Mouse (Mus musculus) stomach, postnatal 0 days (tissue): ENCODE data around the gene Ralb. TPM values are rescaled to one million over a fixed set of nuclear protein-coding genes. Genes with fewer than 3 reads are reported as not detected.

Source experiments
- ATAC-seq: fragments of 200-750 bp; cut with Nextera tagmentation; 2 replicates; pipeline ENCODE4 v1.8.0; 2017; ENCODE audit not compliant: low FRiP score, low TSS enrichment
- DNase-seq: peaks from one replicate; pipeline ENCODE4 v3.0.0-alpha.2; 2016; ENCODE audit warnings: low spot score
- H3K27ac ChIP-seq: fragments of 300-500 bp; sonication (generic); replicated peaks from 2 replicates; pipeline ENCODE4 v1.5.1; 2014; ENCODE audit warnings: mild to moderate bottlenecking, control low read depth
- H3K27me3 ChIP-seq: fragments of 300-500 bp; sonication (generic); 2 replicates; pipeline ENCODE4 v1.6.1; 2014; ENCODE audit warnings: low read length; ENCODE audit not compliant: control insufficient read depth, insufficient read depth
- H3K36me3 ChIP-seq: fragments of 300-500 bp; sonication (generic); 2 replicates; pipeline ENCODE4 v1.6.1; 2014; ENCODE audit warnings: low read length, mixed read lengths; ENCODE audit not compliant: control insufficient read depth, insufficient read depth
- H3K4me1 ChIP-seq: fragments of 300-500 bp; sonication (generic); replicated peaks from 2 replicates; pipeline ENCODE4 v1.6.1; 2014; ENCODE audit warnings: antibody characterized with exemption; ENCODE audit not compliant: control insufficient read depth, insufficient read depth
- H3K4me2 ChIP-seq: fragments of 300-500 bp; sonication (generic); replicated peaks from 2 replicates; pipeline ENCODE4 v1.6.1; 2014; ENCODE audit warnings: low read depth, mild to moderate bottlenecking, control low read depth, moderate library complexity
- H3K4me3 ChIP-seq: fragments of 300-500 bp; sonication (generic); 2 replicates; pipeline ENCODE4 v1.5.1; 2014; ENCODE audit warnings: low read depth, low read length, control low read depth
- H3K9ac ChIP-seq: fragments of 300-500 bp; sonication (generic); 2 replicates; pipeline ENCODE4 v1.6.1; 2014; ENCODE audit warnings: mild to moderate bottlenecking, low read length, control low read depth, mixed read lengths
- H3K9me3 ChIP-seq: fragments of 300-500 bp; sonication (generic); 2 replicates; pipeline ENCODE4 v1.6.1; 2016; ENCODE audit warnings: low read length; ENCODE audit not compliant: control insufficient read depth
- CTCF ChIP-seq: IDR thresholded peaks from 2 replicates; pipeline ENCODE4 v1.5.1; 2016; ENCODE audit warnings: antibody characterized with exemption, low read depth, mild to moderate bottlenecking, moderate library complexity
- EP300 ChIP-seq: optimal IDR thresholded peaks from 2 replicates; pipeline ENCODE3; 2016; ENCODE audit warnings: antibody characterized with exemption
- WGBS: fragments of 180-500 bp; shearing (Covaris S2); extraction: QIAGEN DNeasy Blood & Tissue Kit; methylation state at CpG from one replicate; pipeline ENCODE4 v1.1.7; 2014; 5-methylcytosine and 5-hydroxymethylcytosine counted together
- polyA plus RNA-seq: library from polyadenylated mRNA; unstranded; fragments of >200 nt; fragmentation: Nextera tagmentation; extraction: Ambion mirVana; gene quantifications from 2 replicates; pipeline ENCODE4 v1.2.1, GENCODE M21; 2015

Ralb gene
- polyA plus RNA-seq, 1 experiment from 2014 or later, result 102 TPM

DNA sequence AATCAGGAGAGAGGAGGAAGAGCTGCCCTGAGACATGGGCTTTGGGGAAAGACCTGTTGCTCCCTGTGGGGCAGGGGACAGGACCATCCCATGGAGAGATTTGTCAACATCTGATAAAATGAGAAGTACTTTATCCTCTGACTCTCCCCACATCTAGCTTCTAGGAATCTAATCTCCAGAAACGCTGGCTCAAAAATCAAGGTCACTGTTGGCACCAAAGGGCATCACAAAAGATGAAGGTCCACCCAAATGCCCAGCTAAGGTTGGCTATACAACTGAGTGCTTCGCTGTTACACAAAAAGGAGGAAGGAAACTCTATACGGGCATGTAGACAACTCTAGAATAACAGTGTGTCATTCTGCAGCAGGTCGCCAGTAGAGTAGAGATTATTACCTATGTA, 25.0 kb downstream of the Ralb start:
- no peak overlapping the region for H3K4me2 ChIP-seq
- H3K27me3 ChIP-seq, result no peaks in the 10 kb centered on the region
- no peak overlapping the region for H3K27ac ChIP-seq
- H3K4me1 ChIP-seq, result no peaks in the 10 kb centered on the region
- 75% methylated on average over 4 of the region's 4 CpGs for WGBS
- no peak overlapping the region for H3K4me3 ChIP-seq
- no peak for ATAC-seq
- peaks cover 20% of the 10 kb centered on the region for H3K36me3 ChIP-seq
- DNase-seq, result no peak
- no peaks in the 10 kb centered on the region for H3K9me3 ChIP-seq
- no peak overlapping the region for H3K9ac ChIP-seq
- TF ChIP-seq CTCF (no peak), EP300 (no peak)

DNA sequence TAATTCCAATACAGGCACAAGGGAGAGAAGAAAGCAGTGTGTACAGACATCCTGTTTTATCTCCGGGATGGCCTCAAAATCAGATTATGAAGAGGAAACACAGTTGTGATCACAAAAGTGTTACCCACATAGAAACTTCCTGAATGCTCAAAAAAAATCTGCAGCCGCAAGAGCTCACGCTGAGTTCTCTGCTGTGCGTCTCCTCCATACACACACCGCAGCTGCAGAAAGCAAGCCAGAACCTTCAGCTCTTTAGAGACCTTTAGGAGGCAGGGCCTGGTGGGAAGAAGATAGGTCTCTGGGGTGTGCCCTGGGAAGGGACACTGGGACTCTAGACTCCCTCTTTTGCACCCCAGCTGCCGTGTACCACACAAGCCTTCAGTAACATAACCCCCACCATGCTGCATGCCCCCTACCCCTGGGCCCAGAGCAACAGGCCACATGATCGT, 27.7 kb downstream of the Ralb start:
- no peak overlapping the region for H3K4me3 ChIP-seq
- TF ChIP-seq CTCF (no peak), EP300 (no peak)
- no peak for DNase-seq
- H3K27me3 ChIP-seq, result no peaks in the 10 kb centered on the region
- ATAC-seq, result no peak
- peaks cover 14% of the 10 kb centered on the region for H3K36me3 ChIP-seq
- H3K9me3 ChIP-seq, result no peaks in the 10 kb centered on the region
- WGBS, result 79% methylated on average over 7 of the region's 7 CpGs
- no peaks in the 10 kb centered on the region for H3K4me1 ChIP-seq
- no peak overlapping the region for H3K27ac ChIP-seq
- H3K9ac ChIP-seq, result no peak overlapping the region
- H3K4me2 ChIP-seq, result no peak overlapping the region

DNA sequence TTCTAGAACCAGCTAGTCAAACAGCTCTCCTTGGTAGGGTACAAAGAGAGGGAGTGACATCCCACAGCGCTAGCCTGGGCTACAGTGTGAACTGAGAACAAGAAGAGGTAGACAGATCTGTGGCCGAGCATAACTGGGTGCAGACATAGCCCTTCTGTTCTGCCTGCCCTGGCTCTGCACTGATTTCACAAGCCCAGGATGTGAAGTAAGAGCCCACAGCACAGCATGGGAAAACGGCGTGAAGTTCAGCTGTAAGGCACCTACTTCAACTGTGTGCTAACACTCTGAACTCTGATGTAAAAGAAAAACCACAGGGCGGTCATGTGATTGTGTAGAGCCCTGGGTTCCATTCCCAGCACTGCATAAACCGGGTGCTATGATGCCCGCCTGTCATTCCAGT, 29.9 kb downstream of the Ralb start:
- Histone ChIP-seq H3K9ac (no peak overlapping the region), H3K9me3 (no peaks in the 10 kb centered on the region), H3K4me3 (no peak overlapping the region), H3K27ac (no peak overlapping the region), H3K27me3 (no peaks in the 10 kb centered on the region), H3K4me1 (no peaks in the 10 kb centered on the region), H3K36me3 (peaks cover 16% of the 10 kb centered on the region), H3K4me2 (no peak overlapping the region)
- 91% methylated on average over 7 of the region's 7 CpGs for WGBS
- no peak for TF ChIP-seq CTCF
- no peak for TF ChIP-seq EP300
- DNase-seq, result no peak
- no peak for ATAC-seq

DNA sequence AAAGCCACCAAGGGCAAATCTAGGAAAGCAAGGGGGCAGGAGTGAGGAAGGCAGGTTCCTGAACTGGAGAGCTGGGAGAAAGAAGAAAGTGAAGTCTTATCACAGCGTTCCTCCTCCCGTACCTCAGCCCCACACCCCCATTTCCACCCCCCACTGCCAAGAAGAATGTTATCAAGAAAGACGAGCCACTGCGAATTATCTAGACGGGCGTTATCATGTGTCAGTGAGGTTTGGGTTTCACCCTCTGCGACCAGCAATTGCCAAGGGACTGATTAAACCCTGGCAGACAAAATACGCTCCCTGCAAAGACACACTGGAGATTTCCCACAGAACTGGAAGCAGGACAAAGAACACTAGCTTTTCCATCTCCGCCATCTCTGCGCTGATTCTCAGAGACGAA, 31.9 kb downstream of the Ralb start:
- H3K4me1 ChIP-seq, result no peaks in the 10 kb centered on the region
- no peaks in the 10 kb centered on the region for H3K27me3 ChIP-seq
- ATAC-seq, result no peak
- no peaks in the 10 kb centered on the region for H3K9me3 ChIP-seq
- no peak for TF ChIP-seq EP300
- TF ChIP-seq CTCF, result no peak
- H3K36me3 ChIP-seq, result peaks cover 14% of the 10 kb centered on the region
- no peak overlapping the region for H3K4me3 ChIP-seq
- H3K27ac ChIP-seq, result no peak overlapping the region
- DNase-seq, result no peak
- WGBS, result 63% methylated on average over 11 of the region's 11 CpGs
- no peak overlapping the region for H3K9ac ChIP-seq
- no peak overlapping the region for H3K4me2 ChIP-seq

DNA sequence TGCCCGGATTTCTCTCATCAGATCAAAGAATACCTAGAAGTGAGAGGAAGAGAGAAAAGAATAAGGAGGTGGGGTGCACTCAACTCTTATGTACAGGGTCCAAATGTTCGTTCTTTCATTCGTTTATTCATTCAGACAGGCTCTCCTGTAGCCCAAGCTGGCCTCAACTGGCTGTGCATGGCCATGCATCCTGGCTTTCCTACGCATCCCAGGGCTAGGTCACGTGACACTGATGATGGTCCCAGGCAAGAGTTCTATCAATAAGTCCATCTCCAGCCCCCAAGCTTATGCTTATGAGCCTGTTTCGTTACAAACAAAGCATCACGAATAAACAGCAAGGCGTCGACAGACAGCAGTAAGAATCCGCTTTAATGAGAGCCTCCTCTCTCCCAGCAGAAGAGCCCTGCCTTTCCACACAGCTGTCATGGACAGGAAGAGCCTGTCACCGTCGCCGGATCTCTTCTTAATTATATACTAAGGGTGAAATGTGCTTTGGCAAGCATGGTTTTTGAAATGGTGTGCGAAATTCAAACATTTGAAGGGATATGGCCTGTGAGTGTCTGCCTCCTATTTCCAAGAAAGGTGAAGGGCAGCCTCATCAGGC, 32.7 kb downstream of the Ralb start:
- WGBS, result 61% methylated on average over 14 of the region's 14 CpGs
- no peak overlapping the region for H3K4me3 ChIP-seq
- H3K27me3 ChIP-seq, result no peaks in the 10 kb centered on the region
- H3K36me3 ChIP-seq, result peaks cover 13% of the 10 kb centered on the region
- no peak overlapping the region for H3K4me2 ChIP-seq
- no peak overlapping the region for H3K9ac ChIP-seq
- no peaks in the 10 kb centered on the region for H3K4me1 ChIP-seq
- H3K27ac ChIP-seq, result no peak overlapping the region
- no peak for TF ChIP-seq EP300
- ATAC-seq (no peak), DNase-seq (no peak)
- no peaks in the 10 kb centered on the region for H3K9me3 ChIP-seq

DNA sequence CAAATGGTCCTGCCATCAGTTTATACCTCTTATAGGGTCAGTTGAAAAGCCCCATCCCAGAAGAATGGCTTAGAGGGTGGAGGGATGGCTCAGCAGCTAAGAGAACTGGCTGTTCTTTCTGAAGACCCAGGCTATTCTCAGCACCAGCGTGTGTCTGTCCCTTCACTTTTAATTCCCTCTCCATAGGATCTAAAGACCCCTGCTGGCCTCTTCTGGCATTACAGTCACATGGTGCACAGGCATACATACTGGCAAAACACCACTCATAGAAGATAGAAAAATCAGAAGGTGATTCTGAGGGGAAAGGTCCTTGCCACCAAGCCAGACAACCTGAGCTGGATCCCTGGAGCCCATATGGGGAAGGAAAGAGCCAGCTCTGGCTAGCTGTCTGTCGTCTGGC, 41.2 kb downstream of the Ralb start:
- H3K4me1 ChIP-seq, result no peaks in the 10 kb centered on the region
- H3K9ac ChIP-seq, result no peak overlapping the region
- no peak for ATAC-seq
- no peaks in the 10 kb centered on the region for H3K27me3 ChIP-seq
- DNase-seq, result peak; percentile 62
- no peak overlapping the region for H3K4me3 ChIP-seq
- H3K9me3 ChIP-seq, result no peaks in the 10 kb centered on the region
- no peaks in the 10 kb centered on the region for H3K36me3 ChIP-seq
- TF ChIP-seq CTCF, result peak; percentile 77
- TF ChIP-seq EP300, result no peak
- WGBS, result 39% methylated on average over 2 of the region's 2 CpGs
- no peak overlapping the region for H3K4me2 ChIP-seq
- H3K27ac ChIP-seq, result no peak overlapping the region
